Mouse (Mus musculus): Measurements from ENCODE around the gene P4ha1. TPM values are rescaled to one million over a fixed set of nuclear protein-coding genes. Genes with fewer than 3 reads are reported as not detected.
"Not testable (repeated sequence)": the region's sequence is repeated elsewhere in the genome, so short reads cannot be mapped to it uniquely, and the experiment has no call there.

P4ha1 gene
- total RNA-seq, 2 experiments from 2014 or later: 41.8 to 47.2 TPM

DNA sequence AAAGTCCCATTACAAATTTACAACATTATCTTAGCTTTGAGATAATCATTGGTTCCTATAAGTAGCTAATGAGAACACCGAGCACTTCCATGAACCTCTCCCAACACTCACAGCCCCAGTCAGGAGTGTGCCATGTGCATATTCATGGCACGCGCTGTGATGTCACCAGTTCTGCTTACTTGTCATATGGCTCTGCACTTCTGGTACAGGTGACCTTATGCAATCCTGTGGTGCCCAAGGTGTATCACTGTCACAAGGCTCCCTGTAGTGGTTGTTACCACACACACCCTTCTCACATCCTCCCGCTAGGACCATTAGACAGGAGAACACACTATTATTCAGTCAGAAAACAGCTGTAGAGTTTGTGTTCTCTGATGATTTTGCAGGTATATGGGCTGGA lies 43.6 kb downstream of the P4ha1 start:
- no peak for DNase-seq (ENCODE audit: extremely low spot score in 1 of 2, low spot score in 1 of 2)

DNA sequence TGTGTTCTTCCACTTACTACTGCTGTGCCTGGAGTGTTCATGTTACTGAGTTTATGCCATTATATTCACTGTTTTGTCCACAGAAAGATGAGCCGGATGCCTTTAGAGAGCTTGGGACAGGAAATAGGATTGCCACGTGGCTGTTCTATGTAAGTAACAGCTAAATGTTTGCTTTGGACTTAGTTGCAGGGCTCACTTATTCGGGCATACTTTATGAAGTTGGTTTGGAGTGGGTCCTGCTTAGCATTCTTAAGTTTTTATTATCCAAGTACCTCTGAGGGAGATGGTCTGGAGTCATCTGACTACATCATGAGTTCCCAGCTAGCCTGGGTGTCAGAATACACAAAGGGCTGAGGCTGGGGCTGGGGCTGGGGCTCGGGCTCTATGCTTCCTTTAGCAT lies 44.1 kb downstream of the P4ha1 start:
- DNase-seq (ENCODE audit: extremely low spot score in 1 of 2, low spot score in 1 of 2): no peak

DNA sequence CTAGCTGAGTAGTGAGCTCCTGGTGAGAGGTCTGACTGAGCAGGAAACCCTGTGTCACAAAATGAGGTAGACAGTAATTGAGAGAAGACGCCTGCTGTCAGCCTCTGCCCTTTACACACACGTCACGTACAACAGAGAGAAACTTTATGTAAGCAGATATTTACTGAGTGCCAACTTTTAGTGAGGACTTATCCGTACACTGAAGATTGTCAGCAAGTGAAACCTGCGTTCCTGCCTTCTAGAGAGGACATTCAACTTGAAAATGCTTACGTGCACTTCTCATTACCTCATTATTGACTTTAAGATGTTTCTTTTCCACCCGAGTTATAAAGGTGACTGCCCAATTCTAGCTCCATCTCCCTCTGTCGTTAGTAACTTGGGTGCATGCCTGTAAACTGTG lies 45.6 kb downstream of the P4ha1 start:
- no peak for DNase-seq (ENCODE audit: extremely low spot score in 1 of 2, low spot score in 1 of 2)

DNA sequence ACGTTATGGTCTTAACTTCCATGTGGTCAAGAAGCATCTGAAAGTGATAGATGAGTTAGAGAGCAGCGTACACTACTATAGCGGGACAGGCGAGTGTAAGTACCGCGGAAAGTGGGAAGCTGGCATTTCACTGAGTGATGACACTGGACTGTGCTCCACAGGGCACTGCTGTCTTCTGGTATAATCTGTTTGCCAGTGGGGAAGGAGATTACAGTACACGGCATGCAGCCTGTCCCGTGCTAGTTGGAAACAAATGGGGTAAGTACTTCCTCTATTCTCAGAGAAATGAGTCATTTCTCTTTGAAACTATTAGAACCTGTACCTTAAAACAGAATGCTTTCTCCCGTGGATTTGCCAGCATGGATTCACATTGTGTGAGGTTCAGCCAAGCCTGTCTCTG lies 46.3 kb downstream of the P4ha1 start:
- DNase-seq (ENCODE audit: extremely low spot score in 1 of 2, low spot score in 1 of 2): no peak

DNA sequence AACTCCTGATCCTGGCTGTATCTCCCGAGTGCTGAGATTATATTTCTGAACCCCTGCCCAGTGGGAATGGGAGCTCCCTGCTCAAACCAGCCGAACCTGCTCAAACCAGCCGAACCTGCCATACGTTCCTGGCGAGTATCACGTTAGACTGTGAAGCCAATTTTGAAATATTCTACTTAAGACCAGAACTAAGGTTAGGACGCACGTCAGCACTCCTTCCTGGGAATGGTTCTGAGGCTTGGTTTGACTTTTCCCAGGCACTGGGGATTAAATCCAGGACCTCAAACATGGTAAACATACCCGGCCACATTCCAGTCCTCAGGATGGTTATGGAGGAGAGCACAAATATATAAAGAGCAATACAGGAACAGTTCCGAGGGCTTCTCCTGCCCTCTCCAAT lies 54.8 kb downstream of the P4ha1 start:
- DNase-seq (ENCODE audit: extremely low spot score in 1 of 2, low spot score in 1 of 2): no peak

DNA sequence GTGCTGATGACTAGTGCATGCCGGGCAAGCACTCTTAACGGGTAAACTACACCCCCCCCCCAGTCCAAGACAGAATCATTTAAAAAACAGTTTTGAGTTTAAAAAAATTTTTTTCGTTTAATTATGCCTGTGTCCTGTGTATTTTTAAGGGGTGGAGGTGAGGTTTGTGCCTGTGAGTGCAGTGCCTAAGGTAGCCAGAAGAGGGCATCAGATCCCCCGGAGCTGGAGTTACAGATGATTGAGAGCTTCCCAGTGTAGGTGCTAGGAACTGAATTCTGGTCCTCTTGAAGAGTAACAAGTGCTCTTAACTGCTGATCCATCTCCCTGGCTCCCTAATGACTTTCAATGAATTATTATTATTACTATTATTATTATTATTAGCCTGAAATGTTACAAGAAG lies 55.6 kb downstream of the P4ha1 start:
- DNase-seq (ENCODE audit: extremely low spot score in 1 of 2, low spot score in 1 of 2): no peak

DNA sequence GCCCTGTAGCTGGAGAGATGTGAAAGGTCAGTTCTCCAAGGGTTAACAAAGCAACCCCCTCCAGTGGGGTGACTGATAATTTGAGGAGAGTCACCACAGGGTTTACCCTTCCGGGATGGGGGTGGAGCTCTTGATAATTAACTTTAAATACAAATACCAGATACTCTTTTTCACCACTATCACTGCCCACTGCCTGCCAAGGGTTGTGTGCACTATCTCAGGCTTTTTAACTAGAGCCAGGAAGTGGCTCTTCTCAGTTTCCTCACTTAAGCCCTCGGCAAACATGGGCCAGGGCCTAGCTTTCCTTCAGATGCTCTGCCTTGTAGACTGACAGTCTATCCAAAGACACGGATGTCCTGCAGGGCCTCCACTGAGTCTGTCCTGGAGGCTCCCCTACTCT lies 56.8 kb downstream of the P4ha1 start:
- DNase-seq (ENCODE audit: extremely low spot score in 1 of 2, low spot score in 1 of 2): no peak

DNA sequence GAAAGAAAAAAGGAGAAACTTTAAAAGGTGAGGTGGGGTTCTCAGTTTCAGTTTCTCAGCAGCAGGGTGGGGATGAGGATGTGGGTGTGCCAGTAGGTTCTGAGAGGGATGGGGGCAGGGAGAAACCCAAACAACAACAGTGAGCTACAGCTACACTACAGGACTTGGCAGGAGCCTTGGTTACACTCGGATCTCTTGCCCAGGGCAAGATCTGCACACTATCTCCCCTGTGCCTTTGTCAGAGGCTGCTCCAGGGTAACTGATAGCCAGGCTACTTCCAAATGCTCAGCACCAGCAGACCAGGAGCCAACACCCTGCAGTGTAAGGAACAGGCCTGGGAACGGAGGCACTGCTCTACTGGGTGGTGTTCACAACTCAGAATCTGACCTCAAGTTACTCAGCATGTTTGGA lies 57.3 kb downstream of the P4ha1 start:
- DNase-seq (ENCODE audit: extremely low spot score in 1 of 2, low spot score in 1 of 2): no peak

DNA sequence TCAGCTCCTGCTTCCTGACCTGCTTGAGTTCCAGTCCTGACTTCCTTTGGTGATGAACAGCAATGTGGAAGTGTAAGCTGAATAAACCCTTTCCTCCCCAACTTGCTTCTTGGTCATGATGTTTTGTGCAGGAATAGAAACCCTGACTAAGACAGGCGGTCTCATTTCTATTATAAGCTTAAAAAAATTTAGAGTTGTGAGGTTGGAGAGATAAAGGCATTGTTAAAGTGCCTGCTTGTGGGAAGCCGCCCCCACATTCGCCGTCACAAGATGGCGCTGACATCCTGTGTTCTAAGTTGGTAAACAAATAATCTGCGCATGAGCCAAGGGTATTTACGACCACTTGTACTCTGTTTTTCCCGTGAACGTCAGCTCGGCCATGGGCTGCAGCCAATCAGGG lies 58.5 kb downstream of the P4ha1 start:
- not testable (repeated sequence) for DNase-seq (ENCODE audit: extremely low spot score in 1 of 2, low spot score in 1 of 2)

DNA sequence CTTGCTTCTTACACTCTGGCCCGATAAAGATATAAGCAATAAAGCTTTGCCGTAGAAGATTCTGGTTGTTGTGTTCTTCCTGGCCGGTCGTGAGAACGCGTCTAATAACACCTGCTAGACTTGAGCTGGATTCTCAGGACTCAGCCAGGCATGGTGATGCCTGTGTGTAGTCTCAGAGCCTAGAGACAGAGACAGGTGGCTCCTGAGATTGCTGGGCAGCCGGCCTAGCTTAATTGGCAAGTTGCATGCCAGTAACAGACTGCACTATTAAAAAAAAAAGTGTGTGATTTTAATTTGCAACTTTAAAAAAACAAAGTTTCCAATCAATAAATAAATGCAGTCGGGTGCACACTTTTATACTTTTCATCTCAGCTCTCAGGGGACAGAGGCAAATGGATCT lies 63.9 kb downstream of the P4ha1 start:
- DNase-seq (ENCODE audit: extremely low spot score in 1 of 2, low spot score in 1 of 2): peak; percentile 18 to 46

DNA sequence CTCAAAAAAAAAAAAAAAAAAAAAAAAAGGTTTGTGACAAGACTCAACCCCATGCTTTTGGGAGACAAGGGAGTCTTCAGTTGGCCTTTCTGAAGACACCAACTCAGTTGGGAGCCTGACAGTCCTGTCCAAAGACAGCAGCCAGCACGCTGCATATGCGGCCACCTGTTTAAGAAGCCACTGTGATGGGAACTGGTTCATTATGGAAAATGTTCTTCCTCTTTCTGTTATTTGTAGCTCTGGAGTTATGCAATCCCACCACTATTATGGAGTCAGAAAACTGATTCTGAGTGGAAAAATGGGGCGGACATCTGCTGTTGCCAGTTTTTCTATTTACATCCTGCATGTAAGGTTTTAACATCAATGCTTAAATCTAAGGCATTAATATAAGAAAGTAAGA lies 66.6 kb downstream of the P4ha1 start:
- DNase-seq (ENCODE audit: extremely low spot score in 1 of 2, low spot score in 1 of 2): no peak

DNA sequence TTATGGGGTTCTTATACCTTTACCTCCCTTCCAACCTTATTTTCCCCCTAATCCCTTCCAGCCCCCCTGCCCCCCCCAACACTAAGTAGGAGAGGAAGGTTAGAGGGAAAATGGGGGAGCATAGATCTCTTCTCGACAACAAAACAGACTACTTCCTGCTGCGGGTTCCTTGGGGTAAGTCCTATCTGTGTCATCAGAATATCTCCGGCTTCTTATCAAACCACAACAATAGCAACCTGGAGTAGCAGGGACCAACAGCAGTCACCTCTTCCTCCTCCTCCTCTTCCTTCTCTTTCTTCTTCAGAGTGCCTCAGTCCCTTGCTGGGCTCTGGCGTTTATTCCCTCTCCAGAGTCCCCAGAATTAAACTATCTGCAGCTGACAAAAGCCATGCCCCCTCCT lies 68.8 kb downstream of the P4ha1 start:
- no peak for DNase-seq (ENCODE audit: extremely low spot score in 1 of 2, low spot score in 1 of 2)

DNA sequence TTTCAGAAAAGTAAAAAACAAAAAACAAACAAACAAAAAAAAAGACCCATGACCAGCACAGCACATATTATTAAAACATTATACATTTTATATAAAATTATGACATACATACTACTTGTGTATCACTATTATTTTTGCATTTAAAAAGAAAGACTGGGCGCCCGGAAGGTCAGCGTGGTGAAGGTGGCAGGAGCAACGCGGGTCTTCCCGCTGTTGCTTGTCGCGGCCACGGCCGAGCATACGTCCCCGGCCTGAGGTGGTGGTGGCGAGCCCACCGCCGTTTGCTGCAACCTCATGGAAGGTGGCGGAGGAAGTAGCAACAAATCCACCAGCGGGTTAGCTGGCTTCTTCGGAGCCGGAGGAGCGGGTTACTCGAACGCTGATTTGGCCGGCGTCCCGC lies 72.4 kb downstream of the P4ha1 start, which contains the start of gene Gm10273:
Gene Gm10273 (plus strand): TSS at position 172 of the 400 bp plus-strand sequence.
- not testable (repeated sequence) for DNase-seq (ENCODE audit: extremely low spot score in 1 of 2, low spot score in 1 of 2)

DNA sequence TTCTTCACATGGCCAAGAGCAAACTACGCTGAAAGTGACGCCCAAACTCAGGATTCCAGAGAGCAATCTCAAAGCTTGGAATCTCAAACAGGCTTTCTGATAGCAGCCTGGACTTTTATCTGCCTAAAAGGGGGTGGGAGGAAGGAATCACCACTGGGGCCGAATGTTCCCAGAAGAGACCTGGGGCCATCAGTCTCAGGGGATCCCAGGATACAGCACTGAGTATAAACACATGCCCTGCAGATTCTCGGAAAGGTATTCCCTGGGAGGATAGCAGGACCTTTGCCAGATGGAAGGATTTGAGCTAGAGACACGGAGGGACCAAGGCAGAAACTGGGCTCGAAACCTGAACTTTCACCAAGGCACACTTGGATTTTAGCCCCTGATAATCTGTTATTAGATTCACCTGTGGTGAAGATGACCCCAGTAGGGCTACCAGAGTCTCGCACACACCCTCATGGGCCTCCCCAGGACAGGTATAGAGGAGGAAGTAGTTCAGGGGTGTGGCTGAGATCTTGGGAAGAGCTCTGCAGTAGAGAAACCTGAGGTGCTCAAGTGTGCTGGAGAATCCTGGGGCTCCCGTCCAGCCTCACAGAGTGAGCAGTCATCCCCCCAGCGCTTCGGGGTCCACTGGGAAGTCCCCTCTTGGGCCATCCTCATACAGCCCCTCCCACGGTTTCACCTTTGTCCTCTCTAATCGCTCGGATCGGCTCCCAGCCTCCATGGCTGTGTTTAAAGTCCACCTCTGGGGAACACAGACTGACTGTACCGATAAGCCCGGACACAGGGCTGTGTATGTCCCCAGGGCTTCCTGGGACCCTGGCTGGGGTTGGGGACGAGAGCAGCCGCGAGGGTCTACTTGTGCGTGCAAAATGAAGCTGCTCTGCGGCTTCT lies 80.0 kb downstream of the P4ha1 start, which contains the start of gene Pla2g12b:
Gene Pla2g12b (plus strand): TSS at position 762 of the 894 bp plus-strand sequence.
- no peak for DNase-seq (ENCODE audit: extremely low spot score in 1 of 2, low spot score in 1 of 2)

DNA sequence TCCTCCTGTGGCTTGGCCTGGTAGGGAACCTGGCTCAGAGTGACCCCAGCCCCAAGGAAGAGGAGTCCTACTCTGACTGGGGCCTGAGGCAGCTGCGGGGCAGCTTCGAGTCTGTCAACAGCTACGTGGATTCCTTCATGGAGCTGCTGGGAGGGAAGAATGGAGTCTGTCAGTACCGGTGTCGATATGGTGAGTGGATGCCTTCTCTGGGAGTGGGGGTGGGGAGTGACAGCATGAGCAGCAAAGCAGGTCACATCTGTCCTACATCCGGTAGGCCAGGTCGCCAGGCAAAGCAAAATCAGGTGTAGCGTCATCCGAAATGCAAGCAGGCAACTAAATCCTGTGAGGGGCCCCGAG lies 80.7 kb downstream of the P4ha1 start:
- no peak for DNase-seq (ENCODE audit: extremely low spot score in 1 of 2, low spot score in 1 of 2)

DNA sequence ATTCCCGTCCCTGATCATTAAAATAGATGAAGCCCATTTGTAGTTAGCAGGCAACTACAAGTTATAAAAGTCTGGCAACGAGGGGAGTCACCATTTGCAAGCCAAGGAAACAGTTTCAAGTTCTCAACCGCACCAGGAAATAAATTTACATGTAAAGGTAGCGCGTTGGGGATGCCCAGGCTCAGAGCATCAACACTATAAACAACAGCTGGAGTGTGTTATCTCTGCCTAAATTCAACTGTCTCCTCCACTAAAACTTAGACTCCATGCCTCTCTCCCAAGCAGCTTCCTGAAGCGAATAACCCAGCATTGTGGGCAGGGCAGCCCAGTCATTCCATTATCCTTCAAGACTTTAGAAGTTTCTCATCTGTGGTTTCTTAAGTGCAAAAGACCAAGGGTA lies 85.4 kb downstream of the P4ha1 start:
- DNase-seq (ENCODE audit: extremely low spot score in 1 of 2, low spot score in 1 of 2): no peak

DNA sequence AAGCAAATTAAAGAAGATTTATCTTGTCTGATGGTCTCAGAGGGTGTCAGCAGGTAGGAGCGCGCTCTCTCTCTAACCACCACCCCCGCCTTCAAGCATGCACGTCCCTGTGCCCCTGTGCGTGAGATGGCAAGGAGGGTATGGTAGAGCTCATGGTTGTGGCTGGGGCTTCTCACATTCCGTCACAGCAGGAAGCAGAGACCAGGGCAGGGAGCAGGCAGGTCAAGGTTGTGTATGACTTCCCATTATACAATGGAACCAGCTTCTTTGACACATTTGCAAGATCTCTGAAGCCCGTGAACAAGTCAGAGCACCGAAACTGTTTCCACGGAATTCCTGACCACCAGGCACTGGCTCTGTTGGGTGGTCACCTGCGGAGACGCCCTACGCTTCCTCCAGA lies 87.2 kb downstream of the P4ha1 start:
- DNase-seq (ENCODE audit: extremely low spot score in 1 of 2, low spot score in 1 of 2): no peak

DNA sequence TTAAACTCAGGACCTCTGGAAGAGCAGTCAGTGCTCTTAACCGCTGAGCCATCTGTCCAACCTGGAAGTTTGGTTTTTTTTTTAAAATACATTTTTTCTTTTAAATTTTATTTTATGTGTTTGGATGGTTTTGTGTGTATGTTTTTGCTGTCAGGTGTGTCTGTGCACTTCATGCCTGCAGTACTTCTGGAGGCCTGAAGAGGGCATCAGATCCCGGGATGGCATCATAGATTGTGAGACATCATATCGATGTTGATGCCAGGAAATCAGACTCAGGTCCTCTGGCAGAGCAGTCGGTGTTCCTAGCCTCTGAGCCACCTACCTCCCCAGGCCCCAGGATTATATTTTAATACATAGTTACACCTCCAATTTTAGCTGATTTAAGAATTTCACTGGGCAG lies 90.6 kb downstream of the P4ha1 start:
- DNase-seq (ENCODE audit: extremely low spot score in 1 of 2, low spot score in 1 of 2): no peak

DNA sequence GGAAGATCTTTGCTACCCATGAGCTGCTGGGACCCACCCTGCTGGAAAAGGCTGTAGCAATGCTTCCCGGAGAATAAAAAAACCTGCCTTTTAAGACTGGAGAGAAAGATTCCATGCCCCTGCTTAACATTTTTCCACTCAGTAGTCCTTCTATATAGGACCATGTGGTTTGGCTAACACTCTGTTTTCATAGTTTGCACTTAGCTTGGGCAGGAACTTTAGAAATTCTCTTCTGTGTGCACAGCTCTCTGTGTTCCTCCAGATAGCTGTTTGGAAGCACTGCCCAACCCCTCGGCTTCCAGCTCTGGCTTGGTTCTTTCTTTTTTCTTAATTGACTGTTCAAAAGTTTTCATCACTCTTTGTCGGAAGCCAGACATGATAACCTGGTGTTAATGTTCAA lies 93.5 kb downstream of the P4ha1 start:
- DNase-seq (ENCODE audit: extremely low spot score in 1 of 2, low spot score in 1 of 2): no peak

DNA sequence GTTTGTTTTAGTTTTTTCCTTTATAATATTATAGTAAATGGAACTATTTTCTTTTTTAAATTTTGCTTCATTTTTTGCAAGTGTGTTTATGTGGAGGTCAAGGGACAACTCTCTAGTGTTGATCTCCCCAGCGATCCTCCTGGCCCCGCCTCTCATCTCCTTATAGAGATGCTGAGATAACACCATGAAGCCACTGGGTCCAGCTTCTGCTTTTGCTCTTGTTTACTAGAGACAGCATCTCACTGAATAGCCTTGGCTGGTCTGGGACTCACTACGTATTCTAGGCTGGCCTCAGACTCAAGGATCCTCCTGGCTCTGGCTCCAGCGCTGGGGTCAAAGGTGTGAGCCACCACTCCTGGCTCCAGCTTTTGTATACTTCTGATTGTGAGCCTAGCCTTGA lies 96.4 kb downstream of the P4ha1 start:
- DNase-seq (ENCODE audit: extremely low spot score in 1 of 2, low spot score in 1 of 2): no peak
